Mouse (Mus musculus) layer of hippocampus, adult 8-10 months (tissue): ENCODE measurements at regions not wholly inside any gene's neighbourhood (a gene's known extent, or its start where the extent isn't known, plus 50 kb on each side); places are given as distances from the start of the nearest gene placed in this dataset.

Experiments
- DNase-seq, 2 experiments: peaks; one replicate each; pipeline ENCODE4 v3.0.0; 2022; ENCODE audit warnings: low spot score in 2 of 2

GRCm38 (mm10) chr10:16438414-16438813, 1284.6 kb upstream of the Cited2 start:
- no peak for DNase-seq

- DNase-seq: no peak
These were observed 1281.9 kb upstream of the Cited2 start for GRCm38 (mm10) chr10:16440932-16441640.

- peak; percentile 3 to 7 for DNase-seq
These were observed 1281.4 kb upstream of the Cited2 start for GRCm38 (mm10) chr10:16441661-16442072.

GRCm38 (mm10) chr10:16443901-16444300, 1279.1 kb upstream of the Cited2 start:
- DNase-seq: no peak

GRCm38 (mm10) chr10:16467935-16468334, 1255.1 kb upstream of the Cited2 start:
- DNase-seq: peak; percentile 9 to 23

GRCm38 (mm10) chr10:16469711-16470110, 1253.3 kb upstream of the Cited2 start:
- DNase-seq: no peak

GRCm38 (mm10) chr10:16473952-16474521, 1249.0 kb upstream of the Cited2 start:
- DNase-seq: no peak

- no peak for DNase-seq
These were observed 1224.4 kb upstream of the Cited2 start for GRCm38 (mm10) chr10:16498580-16498979.

- DNase-seq: no peak
These were observed 1215.3 kb upstream of the Cited2 start for GRCm38 (mm10) chr10:16507681-16508080.

GRCm38 (mm10) chr10:16508161-16508560, 1214.9 kb upstream of the Cited2 start:
- DNase-seq: no peak

GRCm38 (mm10) chr10:16514656-16515055, 1208.4 kb upstream of the Cited2 start:
- DNase-seq: no peak

- no peak for DNase-seq
These were observed 1201.1 kb upstream of the Cited2 start for GRCm38 (mm10) chr10:16521895-16522294.

GRCm38 (mm10) chr10:16524101-16524500, 1198.9 kb upstream of the Cited2 start:
- no peak for DNase-seq

- DNase-seq: no peak
These were observed 1195.3 kb upstream of the Cited2 start for GRCm38 (mm10) chr10:16527693-16528092.

- DNase-seq: no peak
These were observed 1185.4 kb upstream of the Cited2 start for GRCm38 (mm10) chr10:16537660-16538059.

- DNase-seq: no peak
These were observed 1184.6 kb upstream of the Cited2 start for GRCm38 (mm10) chr10:16538379-16538778.

GRCm38 (mm10) chr10:16545445-16545844, 1177.6 kb upstream of the Cited2 start:
- DNase-seq: no peak

- DNase-seq: no peak
These were observed 1170.0 kb upstream of the Cited2 start for GRCm38 (mm10) chr10:16552861-16553635.

GRCm38 (mm10) chr10:16574568-16574967, 1148.5 kb upstream of the Cited2 start:
- DNase-seq: no peak

GRCm38 (mm10) chr10:16578554-16579078, 1144.4 kb upstream of the Cited2 start:
- no peak for DNase-seq

GRCm38 (mm10) chr10:16580200-16580599, 1142.8 kb upstream of the Cited2 start:
- no peak for DNase-seq

- DNase-seq: no peak
These were observed 1134.2 kb upstream of the Cited2 start for GRCm38 (mm10) chr10:16588833-16589232.
